Mouse (Mus musculus): ENCODE results near the gene Taar8b. TPM values are rescaled to one million over a fixed set of nuclear protein-coding genes. Genes with fewer than 3 reads are reported as not detected.
A peak's percentile ranks its signal among the peaks of the same experiment; 100 is the strongest.
"Not testable (repeated sequence)": the region's sequence is repeated elsewhere in the genome, so short reads cannot be mapped to it uniquely, and the experiment has no call there.

The Taar8b gene
- not detected in 2 replicates for total RNA-seq (2015)
- not detected in 2 replicates for total RNA-seq (2017)

DNA sequence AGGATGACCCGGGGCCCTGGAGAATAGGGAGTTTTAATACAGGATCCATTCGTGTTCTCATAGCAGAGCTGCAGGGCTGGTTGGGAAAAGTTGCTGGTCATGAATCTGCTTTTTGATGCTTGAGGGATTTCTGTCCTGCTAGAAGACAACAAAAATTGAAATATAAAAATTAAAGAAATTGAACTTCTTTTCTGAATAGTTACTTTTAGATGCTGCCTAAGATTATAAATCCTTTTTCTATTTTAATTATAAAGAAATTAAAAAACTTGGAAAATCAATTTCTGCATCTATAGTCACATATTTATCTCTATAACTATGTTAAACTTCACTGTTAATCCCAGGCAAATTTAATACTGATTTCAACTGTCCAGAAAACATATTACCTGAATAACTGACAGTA is at the start of gene Taar8b:
Gene Taar8b, minus strand, starts transcription at position 101 of the 400 bp plus-strand sequence.
- ATAC-seq (ENCODE audit: poor library complexity, severe bottlenecking): no peak

DNA sequence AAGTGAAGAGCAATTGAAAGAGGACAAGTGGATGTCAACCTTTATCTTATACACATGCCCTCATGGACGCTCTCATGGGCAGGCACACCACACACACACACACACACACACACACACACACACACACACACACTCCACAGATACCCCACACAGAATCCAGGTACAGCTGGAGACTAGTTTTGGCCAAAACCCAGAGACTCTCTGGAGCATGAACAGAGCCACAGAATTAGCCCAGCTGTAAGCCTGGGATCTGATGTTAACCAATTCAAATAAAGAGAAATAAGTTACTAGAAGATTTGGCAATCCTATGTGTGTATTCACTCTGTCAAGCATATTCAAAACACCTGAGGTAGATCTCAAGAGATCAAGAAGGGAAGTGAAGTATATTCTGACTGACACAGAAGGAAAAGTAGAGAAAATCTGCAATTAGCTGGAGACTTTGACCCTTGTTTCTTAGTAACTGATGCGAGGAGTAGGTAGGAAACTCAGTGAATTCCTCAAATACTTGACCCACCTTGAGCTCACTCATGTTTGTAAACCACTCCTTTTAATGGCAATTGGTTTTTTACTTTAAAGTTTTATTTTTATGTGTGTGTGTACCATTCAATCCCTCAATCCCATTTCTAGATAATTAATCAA is 46.6 kb upstream of the Taar8b start:
- no peak for ATAC-seq (ENCODE audit: poor library complexity, severe bottlenecking)

DNA sequence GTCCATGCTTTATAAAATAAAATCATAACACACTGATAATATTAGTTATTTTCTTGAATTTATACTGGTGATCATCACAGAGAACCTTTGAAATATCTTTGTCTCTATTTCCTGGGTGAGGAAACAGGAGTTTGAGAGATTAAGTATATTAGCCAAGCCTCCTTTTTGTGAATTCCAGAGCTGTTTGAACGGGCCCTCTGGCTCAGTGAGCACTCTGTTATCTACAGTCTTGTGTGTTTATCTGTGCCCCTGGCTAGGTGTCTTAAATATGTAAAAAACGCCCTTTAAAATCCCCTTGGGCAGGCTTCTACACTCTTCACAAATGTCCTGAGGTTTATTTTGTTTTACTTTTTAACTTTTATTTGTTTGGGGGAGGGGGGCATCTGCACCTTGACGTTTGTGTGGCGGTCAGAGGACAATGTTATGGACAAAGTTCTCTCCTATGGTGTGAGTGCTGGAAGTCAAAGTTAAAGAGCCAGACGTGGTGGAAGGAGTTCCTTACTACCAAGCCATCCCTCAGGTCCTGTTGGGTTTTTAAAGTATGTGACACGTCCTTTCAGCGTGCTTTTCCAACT is 42.1 kb upstream of the Taar8b start:
- ATAC-seq (ENCODE audit: poor library complexity, severe bottlenecking): no peak

DNA sequence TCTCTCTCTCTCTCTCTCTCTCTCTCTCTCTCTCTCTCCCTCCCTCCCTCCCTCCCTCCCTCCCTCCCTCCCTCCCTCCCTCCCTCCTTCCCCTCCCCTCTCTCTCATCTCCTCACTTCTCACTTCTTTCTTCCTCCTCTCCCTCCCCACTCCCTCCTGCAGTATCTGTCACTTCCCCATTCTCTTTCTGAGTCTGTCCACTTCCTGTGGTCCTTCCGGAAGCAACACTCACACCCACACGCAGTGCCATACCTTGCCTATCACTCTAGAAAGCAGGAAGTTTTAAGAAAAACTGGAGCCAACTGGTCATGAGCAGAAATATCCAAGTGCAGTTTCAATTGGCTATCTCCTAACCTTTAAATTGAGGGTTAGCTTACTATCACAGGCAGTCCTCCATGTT is 41.0 kb upstream of the Taar8b start:
- peak; percentile 100 for ATAC-seq (ENCODE audit: poor library complexity, severe bottlenecking)

DNA sequence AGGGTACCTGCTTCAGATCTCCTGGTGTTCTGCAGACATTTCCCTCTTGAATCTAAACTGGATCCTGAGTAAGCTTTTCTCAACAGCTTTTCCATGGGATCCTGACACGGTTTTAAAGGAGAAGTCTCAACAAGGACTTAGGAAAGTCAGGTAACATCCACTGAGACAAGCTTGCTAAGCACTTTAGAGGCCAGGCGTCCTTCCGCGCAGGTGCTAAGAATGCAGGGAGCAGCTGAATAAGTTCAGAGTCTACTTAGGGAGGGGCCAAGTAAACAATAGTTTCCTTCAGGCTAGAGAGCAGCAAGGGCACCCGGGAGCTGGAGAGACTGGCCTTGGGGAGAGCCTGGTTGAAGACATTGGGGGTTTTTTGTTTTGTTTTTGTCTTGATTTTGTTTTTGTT is 40.2 kb upstream of the Taar8b start:
- ATAC-seq (ENCODE audit: poor library complexity, severe bottlenecking): no peak

DNA sequence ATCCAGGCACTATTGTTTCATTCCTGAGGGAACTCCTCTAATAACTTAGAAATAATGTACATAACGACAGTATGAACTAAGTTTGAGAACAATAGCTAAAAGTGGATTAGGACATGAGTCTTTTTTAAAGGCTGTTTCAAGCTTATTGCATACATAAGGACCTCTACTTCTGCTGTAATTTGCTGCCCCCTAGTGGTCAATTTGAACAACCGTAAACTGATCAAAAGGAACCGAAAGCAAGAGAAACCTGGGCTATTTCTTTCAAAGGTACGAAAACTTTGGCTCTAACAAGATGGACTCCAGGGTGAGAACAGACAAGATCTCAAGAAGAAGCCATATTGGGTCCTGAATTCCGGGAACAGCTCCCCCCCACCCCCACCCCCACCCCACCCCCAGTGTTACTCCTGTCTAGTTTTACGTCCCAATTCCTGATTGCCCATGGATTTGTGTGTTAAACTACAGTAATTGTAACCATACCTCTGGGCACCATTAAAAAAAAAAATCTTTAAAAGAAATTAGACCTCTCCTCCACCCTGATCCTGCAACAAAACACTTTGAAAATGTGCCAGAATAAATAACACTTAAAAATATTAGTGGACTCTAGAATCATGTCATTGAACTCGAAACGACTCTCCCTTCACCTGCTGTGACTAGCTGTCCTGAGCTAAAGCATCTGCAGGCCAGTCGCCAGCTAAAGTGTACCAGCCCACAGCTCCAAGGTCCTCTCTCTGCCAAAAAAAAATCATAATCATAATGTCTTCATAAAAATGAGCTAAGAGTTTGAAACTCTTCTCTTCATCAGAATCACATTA is 39.6 kb upstream of the Taar8b start:
- ATAC-seq (ENCODE audit: poor library complexity, severe bottlenecking): peak; percentile 71

DNA sequence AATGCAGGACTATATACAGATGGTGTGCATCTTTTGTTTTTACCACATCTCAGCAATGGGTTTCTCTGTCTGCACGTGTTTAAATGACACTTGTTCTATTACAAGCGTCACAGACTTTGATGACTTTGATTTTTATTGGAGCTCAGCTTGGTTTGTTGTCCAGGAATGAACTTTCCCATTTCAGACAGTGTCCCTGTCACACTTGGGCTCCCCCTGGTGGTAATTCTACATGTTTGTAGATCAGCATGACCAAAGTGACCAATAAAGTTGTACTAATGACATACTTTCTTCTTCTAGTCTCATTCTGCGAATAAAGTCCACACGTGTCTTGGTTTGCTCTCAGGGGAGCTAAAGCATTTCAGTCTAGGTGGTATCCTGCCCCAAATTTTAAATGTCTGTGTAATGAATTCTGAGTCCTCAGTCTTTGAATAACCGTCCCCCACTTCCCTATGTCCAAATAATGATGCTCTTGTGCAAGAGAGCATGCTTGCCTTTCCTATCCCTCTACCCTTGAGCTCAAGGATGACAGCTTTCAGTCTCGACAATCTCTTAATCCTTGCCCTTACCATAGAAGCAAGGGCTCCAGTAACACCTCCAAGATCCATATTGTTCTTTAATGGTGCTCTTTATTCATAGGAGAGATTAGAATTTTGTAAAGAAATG is 19.2 kb upstream of the Taar8b start:
- peak; percentile 81 for ATAC-seq (ENCODE audit: poor library complexity, severe bottlenecking)

DNA sequence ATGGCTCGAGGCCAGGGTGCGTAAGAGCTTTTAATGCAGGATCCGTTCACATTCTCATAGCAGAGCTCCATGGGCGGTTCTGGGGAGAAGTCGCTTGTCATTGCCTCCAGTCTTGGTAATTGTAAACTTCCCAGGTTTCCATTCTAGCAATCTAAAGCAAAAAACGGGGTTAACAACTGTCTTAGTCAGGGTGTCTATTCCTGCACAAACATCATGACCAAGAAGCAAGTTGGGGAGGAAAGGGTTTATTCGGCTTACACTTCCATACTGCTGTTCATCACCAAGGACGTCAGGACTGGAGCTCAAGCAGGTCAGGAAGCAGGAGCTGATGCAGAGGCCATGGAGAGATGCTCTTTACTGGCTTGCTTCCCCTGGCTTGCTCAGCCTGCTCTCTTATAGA is 17.3 kb upstream of the Taar8b start, which contains the start of gene Taar9:
Gene Taar9, minus strand, starts transcription at position 101 of the 400 bp plus-strand sequence.
- ATAC-seq (ENCODE audit: poor library complexity, severe bottlenecking): not testable (repeated sequence)

DNA sequence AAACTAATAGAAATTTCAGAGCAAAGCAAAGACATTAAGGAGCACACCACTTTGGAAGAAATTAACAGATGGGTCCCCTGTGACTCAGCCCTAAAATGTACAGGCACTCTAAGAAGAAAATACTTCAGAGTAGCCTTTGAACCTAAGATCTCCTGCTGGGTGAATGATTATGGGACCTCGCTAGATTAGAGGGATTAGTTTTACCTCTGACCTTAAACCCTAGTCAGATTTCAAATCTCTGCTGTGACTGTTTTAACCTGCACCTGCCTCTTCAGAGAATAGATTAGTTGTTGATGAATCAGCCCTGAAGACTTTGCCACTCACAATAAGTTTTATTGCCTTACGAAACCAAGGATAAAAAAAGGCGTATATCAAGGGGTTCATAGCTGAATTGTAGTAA is 16.1 kb upstream of the Taar8b start:
- no peak for ATAC-seq (ENCODE audit: poor library complexity, severe bottlenecking)

DNA sequence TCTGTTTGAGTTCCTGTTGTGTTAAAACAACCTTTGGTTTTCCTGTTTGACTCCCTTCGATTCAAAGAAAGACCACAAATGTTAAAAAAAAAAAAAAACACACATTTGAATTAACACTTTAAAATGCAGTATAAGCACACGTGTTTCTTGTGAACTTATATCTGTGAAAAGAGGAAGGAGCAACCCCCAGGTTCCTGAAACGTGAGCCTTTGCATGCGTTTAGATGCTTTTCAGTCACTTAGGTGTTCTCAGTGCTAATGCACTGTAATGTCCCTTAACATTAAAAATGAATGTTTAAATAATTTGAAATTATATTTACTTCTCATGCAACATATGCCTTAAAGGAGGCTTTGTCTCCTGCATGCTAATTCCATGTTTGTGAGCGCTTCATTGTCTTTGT is 15.7 kb upstream of the Taar8b start:
- no peak for ATAC-seq (ENCODE audit: poor library complexity, severe bottlenecking)

DNA sequence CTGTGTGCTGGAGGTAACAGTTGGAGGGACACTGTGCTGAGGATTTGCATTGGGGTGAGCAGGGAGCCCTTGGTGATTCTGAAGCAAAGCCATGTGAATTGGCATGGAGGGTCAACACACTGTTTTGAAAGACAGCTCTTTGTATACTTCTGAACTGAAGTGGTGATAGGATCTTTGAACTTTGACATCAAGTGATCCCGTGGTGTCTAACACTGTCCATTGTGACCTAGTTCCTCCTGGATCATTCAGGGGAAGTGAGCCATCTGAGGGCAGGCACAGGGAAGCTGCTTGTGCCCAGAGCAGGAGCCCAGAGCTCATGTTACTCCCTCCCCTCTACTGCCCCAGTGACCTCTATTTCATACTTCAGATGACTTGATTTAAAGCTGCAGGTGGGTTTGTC is 11.2 kb upstream of the Taar8b start:
- ATAC-seq (ENCODE audit: poor library complexity, severe bottlenecking): peak; percentile 35; the same call in 1 of the 2 replicates

DNA sequence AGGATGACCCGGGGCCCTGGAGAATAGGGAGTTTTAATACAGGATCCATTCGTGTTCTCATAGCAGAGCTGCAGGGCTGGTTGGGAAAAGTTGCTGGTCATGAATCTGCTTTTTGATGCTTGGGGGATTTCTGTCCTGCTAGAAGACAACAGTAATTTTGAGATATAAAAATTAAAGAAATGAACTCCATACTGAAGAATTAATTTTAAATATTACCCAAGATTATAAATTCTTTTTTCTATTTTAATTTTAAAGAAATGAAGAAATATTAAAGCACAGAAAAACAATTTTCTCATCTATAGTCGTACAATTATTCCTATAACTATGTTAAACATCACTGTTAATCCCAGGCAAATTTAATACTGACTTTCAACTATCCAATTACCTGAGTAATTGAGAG is 9.7 kb upstream of the Taar8b start, which contains the start of gene Taar8c:
Gene Taar8c, minus strand, starts transcription at position 101 of the 400 bp plus-strand sequence.
- ATAC-seq (ENCODE audit: poor library complexity, severe bottlenecking): not testable (repeated sequence)

DNA sequence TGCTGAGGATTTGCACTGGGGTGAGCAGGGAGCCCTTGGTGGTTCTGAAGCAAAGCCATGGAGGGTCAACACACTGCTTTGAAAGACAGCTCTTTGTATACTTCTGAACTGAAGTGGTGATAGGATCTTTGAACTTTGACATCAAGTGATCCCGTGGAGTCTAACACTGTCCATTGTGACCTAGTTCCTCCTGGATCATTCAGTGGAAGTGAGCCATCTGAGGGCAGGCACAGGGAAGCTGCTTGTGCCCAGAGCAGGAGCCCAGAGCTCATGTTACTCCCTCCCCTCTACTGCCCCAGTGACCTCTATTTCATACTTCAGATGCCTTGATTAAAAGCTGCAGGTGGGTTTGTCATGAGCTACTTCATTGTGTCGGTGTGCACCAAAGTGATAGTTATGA is 4.9 kb upstream of the Taar8b start:
- ATAC-seq (ENCODE audit: poor library complexity, severe bottlenecking): not testable (repeated sequence)

DNA sequence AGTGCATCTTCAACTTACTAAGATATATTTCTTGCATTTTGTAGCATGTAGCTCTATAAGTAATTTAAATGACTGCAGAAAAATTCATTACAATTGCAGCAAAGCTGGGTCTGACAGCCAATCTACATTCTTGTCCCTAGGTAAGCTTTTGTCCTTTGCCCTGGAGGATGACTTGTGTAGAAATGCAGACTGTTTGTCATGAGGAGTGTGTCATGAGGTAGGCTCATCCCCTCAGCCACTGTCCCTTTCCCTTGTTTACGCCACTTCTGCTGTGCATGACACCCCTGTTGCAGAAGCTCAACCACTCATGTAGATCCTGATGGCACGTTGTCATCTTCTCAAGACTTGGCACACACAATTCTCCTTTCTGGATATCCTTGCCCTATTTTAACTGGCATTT is 4.9 kb downstream of the Taar8b start:
- no peak for ATAC-seq (ENCODE audit: poor library complexity, severe bottlenecking)

DNA sequence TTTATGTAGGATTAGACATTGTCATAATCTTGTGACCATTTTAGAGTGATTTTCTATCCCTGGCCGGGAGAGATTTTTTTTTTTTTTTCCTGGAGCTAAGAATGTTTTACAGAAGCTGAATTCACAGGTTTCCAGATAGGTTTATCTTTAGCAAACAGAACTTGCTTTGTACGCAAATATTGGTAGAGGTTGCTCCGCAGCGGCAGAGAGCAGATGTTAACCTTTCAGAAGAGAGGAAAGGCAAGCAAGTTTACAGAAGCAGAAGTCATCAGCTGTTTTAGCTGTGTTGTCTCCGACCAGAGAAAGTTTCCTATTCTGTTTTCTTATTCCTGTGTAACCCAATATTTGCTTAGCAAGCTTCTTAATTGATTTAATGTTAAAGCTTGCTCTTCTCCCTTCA is 5.5 kb downstream of the Taar8b start:
- no peak for ATAC-seq (ENCODE audit: poor library complexity, severe bottlenecking)

DNA sequence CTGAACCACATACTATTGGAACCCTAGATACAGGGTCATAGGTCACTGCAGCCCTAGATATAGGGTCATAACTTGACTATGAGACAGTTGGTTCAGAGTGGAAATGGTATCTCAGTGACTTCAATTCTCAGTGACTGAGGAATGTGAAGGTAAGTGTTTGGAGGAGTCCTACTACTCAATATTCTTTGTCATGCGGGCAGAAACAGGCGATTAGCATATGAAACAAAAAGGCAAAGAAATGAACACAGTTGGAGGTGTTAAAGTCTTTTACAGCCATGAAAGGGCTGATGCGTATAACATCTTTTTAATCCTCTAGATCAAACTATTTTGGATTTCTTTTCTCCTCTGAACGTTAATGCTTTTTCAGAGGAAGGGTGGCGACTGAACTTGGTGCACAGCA is 6.2 kb downstream of the Taar8b start:
- no peak for ATAC-seq (ENCODE audit: poor library complexity, severe bottlenecking)

DNA sequence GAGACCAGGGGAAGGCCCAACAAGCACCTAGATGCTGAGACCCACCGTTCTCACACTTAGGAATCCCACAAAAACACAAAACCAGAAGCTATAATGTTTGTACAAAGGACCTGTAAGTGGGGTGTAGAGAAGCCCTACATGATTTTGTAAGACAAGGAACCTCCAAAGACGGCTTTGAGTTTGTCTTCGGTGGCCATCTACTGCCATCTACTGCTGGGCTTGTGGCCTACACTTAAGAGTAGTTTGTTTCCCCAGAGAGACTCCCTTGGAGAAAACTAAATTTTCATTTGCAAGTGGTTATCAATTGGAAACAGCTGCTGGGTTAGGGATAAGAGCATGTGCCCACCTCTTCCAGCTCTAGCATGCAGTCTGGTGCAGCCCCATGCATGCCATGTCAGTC is 11.9 kb downstream of the Taar8b start:
- ATAC-seq (ENCODE audit: poor library complexity, severe bottlenecking): no peak

DNA sequence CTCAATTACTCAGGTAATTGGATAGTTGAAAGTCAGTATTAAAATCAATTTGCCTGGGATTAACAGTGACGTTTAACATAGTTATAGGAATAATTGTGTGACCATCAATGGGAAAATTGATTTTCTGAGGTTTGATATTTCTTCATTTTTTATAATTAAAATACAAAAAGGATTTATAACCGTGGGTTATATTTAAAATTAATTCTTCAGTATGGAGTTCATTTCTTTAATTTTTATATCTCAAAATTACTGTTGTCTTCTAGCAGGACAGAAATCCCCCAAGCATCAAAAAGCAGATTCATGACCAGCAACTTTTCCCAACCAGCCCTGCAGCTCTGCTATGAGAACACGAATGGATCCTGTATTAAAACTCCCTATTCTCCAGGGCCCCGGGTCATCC is 15.9 kb downstream of the Taar8b start, which contains the start of gene Taar8a:
Gene Taar8a, plus strand, starts transcription at position 301 of the 400 bp plus-strand sequence.
- not testable (repeated sequence) for ATAC-seq (ENCODE audit: poor library complexity, severe bottlenecking)

DNA sequence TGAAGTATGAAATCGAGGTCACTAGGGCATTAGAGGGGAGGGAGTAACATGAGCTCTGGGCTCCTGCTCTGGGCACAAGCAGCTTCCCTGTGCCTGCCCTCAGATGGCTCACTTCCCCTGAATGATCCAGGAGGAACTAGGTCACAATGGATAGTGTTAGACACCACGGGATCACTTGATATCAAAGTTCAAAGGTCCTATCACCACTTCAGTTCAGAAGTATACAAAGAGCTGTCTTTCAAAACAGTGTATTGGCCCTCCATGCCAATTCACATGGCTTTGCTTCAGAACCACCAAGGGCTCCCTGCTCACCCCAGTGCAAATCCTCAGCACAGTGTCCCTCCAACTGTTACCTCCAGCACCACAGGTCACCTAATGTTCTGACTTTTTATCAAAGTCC is 17.3 kb downstream of the Taar8b start:
- not testable (repeated sequence) for ATAC-seq (ENCODE audit: poor library complexity, severe bottlenecking)

DNA sequence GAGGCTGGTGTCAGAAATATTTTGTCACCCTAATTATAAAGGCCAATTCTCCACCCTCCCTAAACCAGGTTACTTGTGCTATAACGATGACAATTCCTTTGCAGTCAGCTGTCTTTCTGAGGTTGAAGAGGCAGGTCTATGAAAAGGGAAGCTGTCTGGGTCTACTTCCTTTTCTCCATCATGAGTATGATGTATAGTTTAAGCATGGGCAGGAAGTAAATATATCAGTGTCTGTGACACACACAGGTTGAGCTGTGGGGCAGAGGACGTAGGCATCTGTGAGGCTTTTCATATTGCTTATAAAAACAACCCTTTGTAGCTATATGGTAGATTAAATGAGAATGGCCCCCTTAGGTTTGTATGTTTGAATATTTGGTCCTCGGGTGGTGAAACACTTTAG is 33.1 kb downstream of the Taar8b start:
- peak; percentile 78 for ATAC-seq (ENCODE audit: poor library complexity, severe bottlenecking)

DNA sequence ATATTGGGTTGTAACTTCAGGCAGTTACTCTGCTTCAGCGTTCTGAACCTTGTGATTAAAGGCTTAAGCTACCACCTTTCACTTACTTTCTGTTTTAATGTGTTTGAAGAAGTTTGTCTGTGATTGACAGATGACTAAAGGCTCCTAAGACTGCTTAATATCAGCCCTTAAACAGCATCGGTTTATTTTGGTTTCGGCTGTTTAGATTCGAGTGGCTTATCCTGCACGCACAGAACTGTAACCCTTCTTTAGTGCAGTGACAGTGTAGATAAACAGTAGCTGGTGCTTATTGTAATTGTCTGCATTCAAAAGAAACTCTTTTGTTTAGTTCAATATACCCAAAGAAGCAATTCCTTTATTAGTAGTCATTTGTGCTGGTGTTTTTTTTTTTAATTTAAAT is 40.1 kb downstream of the Taar8b start:
- ATAC-seq (ENCODE audit: poor library complexity, severe bottlenecking): no peak
